Comparison of ENCODE assay signal across 17 mouse cellular contexts in the genomic region with DNA sequence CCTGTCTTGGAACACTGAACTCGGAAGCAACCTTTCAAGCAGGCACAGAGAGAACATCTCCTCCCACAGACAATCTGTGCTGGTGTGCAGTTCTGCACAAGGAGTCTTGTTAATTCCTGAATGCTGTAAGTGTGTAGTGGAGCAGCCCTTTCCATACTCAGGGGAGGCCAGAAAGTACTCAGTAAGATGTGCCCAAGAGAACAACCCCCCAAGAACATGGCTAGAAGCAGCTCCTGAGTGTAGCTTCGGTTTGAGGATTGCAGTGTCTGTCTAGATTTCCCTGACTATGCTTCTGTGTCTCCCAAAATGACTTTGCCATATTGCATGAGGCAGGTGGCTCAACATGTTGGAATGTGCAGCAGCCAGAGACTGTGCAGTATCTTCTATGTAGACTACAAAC.
DNase-seq lines count a peak whose midpoint lies in the region.
"Had no signal": no experiment of that assay in that cellular context is flagged by ENCODE, and none has a peak within 500 bp of the region (broad histone marks: within the 10 kb centered on the region; RNA-seq: fewer than 3 reads in every experiment).

No protein-coding gene starts in this region.

- H3K36me3 ChIP-seq in midbrain, embryonic 10.5 days: no peaks in the 10 kb centered on the region
- H3K36me3 ChIP-seq: G1E; limb, embryonic 13.5 days; liver, embryonic 15.5 days had no signal

- H3K27me3 ChIP-seq in midbrain, embryonic 10.5 days (ENCODE audit: low read depth, poor library complexity, severe bottlenecking): no peaks in the 10 kb centered on the region
- H3K27me3 ChIP-seq: forebrain, embryonic 13.5 days; limb, embryonic 13.5 days; liver, embryonic 15.5 days had no signal

- no peak overlapping the region for H3K27ac ChIP-seq in midbrain, embryonic 10.5 days (replicated peaks)
- H3K27ac ChIP-seq: forebrain, embryonic 13.5 days; limb, embryonic 13.5 days; liver, embryonic 15.5 days had no signal

- no peaks in the 10 kb centered on the region for H3K9me3 ChIP-seq in midbrain, embryonic 10.5 days (replicated peaks)
- H3K9me3 ChIP-seq: forebrain, embryonic 13.5 days; limb, embryonic 13.5 days; liver, embryonic 15.5 days had no signal

- no peak overlapping the region for H3K4me3 ChIP-seq in midbrain, embryonic 10.5 days
- H3K4me3 ChIP-seq: forebrain, embryonic 13.5 days; limb, embryonic 13.5 days; liver, embryonic 15.5 days had no signal

- DNase-seq in right cerebral cortex, adult 2 months (ENCODE audit: low spot score in 2 of 2): peak; percentile 73
- no peak for DNase-seq in right cerebral cortex, postnatal 4 days
- peak; percentile 65 for DNase-seq in layer of hippocampus, adult 9-10 months (ENCODE audit: low spot score)
- DNase-seq in left cerebral cortex, adult 9 months (ENCODE audit: low spot score in 2 of 2): peak; percentile 43 to 77
- no peak for DNase-seq in cerebellum, adult 9-10 months
- DNase-seq in midbrain, embryonic 10.5 days (ENCODE audit: low spot score): no peak
- DNase-seq in adrenal gland, postnatal 4 days (ENCODE audit: low spot score in 2 of 2): no peak
- DNase-seq: adrenal gland, postnatal 14 days; cerebellum, postnatal 10 days; gastrocnemius, postnatal 36 days; heart, postnatal 4 days; kidney, adult 9 months; lung, postnatal 14 days had no signal

- H3K4me1 ChIP-seq in midbrain, embryonic 10.5 days: no peaks in the 10 kb centered on the region
- H3K4me1 ChIP-seq: forebrain, embryonic 13.5 days; limb, embryonic 13.5 days; liver, embryonic 15.5 days had no signal

- WGBS in midbrain, embryonic 10.5 days: 70% methylated on average over 2 of the region's 2 CpGs

Comparison
In these comparisons a context has a peak if more than half of its experiments do, and no peak if none do; other contexts are left out.
1. DNase-seq: peak in right cerebral cortex, adult 2 months (2 of 2), layer of hippocampus, adult 9-10 months (single experiment) and left cerebral cortex, adult 9 months (2 of 2); none in right cerebral cortex, postnatal 4 days (single experiment), cerebellum, adult 9-10 months (single experiment), midbrain, embryonic 10.5 days (single experiment) and adrenal gland, postnatal 4 days (0 of 2).